Mouse (Mus musculus): ENCODE measurements around the gene Hyou1. TPM values are rescaled to one million over a fixed set of nuclear protein-coding genes. Genes with fewer than 3 reads are reported as not detected.
"Not testable (repeated sequence)": the region's sequence is repeated elsewhere in the genome, so short reads cannot be mapped to it uniquely, and the experiment has no call there.

The Hyou1 gene
- polyA plus RNA-seq, 1 experiment from 2014 or later = 31.0 TPM

GRCm38 (mm10) chr9:44391466-44391865 is 12.2 kb downstream of the Hyou1 start:
- Histone ChIP-seq H3K4me2 (replicated peaks) (no peak overlapping the region), H3K9me3 (no peaks in the 10 kb centered on the region), H3K4me3 (no peak overlapping the region), H3K36me3 (peaks cover 57% of the 10 kb centered on the region), H3K27ac (no peak overlapping the region), H3K9ac (no peak overlapping the region), H3K27me3 (replicated peaks) (no peaks in the 10 kb centered on the region), H3K4me1 (peaks cover 4% of the 10 kb centered on the region; the same call in 1 of the 2 replicates)
- 0 out of 2 replicates have a peak, but pooled peaks have one; percentile 25 for ATAC-seq (ENCODE audit: low FRiP score, low read depth)
- 41% methylated on average over 4 of the region's 4 CpGs for WGBS

- H3K27ac ChIP-seq = peak within 1 kb of the TSS; percentile 80; the same call in 1 of the 2 replicates
- peak; percentile 97 for ATAC-seq (ENCODE audit: low FRiP score, low read depth)
- H3K9me3 ChIP-seq = no peaks in the 10 kb centered on the region
- H3K4me3 ChIP-seq = peak within 1 kb of the TSS; percentile 70
- peak within 1 kb of the TSS; percentile 95 for H3K4me2 ChIP-seq (replicated peaks)
- under 1% methylated on average over 43 of the region's 43 CpGs for WGBS
- peaks cover 22% of the 10 kb centered on the region for H3K4me1 ChIP-seq
- peak within 1 kb of the TSS; percentile 83 for H3K9ac ChIP-seq
- H3K27me3 ChIP-seq (replicated peaks) = no peaks in the 10 kb centered on the region
- peaks cover 39% of the 10 kb centered on the region for H3K36me3 ChIP-seq
Measured at GRCm38 (mm10) chr9:44396684-44397411, 17.6 kb downstream of the Hyou1 start, which contains the start of gene Slc37a4. Gene Slc37a4, plus strand, starts transcription at chr9:44396852.

- H3K9me3 ChIP-seq = no peaks in the 10 kb centered on the region
- H3K9ac ChIP-seq = peak overlapping the region; percentile 83
- H3K4me3 ChIP-seq = peak overlapping the region; percentile 70
- no peak for ATAC-seq (ENCODE audit: low FRiP score, low read depth)
- 7% methylated on average over 4 of the region's 4 CpGs for WGBS
- H3K4me2 ChIP-seq (replicated peaks) = peak overlapping the region; percentile 95
- no peaks in the 10 kb centered on the region for H3K27me3 ChIP-seq (replicated peaks)
- H3K36me3 ChIP-seq = peaks cover 45% of the 10 kb centered on the region
- peaks cover 22% of the 10 kb centered on the region for H3K4me1 ChIP-seq
- H3K27ac ChIP-seq = peak overlapping the region; percentile 59; the same call in 1 of the 2 replicates
Measured at GRCm38 (mm10) chr9:44398087-44398486, 18.8 kb downstream of the Hyou1 start.

GRCm38 (mm10) chr9:44398551-44398950 is 19.3 kb downstream of the Hyou1 start:
- Histone ChIP-seq H3K27me3 (replicated peaks) (no peaks in the 10 kb centered on the region), H3K9me3 (no peaks in the 10 kb centered on the region), H3K4me3 (peak overlapping the region; percentile 70), H3K4me1 (peaks cover 22% of the 10 kb centered on the region), H3K27ac (peak overlapping the region; percentile 59; the same call in 1 of the 2 replicates), H3K36me3 (peaks cover 50% of the 10 kb centered on the region), H3K4me2 (replicated peaks) (peak overlapping the region; percentile 95), H3K9ac (peak overlapping the region; percentile 83)
- no peak for ATAC-seq (ENCODE audit: low FRiP score, low read depth)
- WGBS = 81% methylated on average over 9 of the region's 9 CpGs

GRCm38 (mm10) chr9:44399114-44399794 is 20.0 kb downstream of the Hyou1 start:
- Histone ChIP-seq H3K9me3 (no peaks in the 10 kb centered on the region), H3K4me3 (peak overlapping the region; percentile 70; the same call in 1 of the 2 replicates), H3K36me3 (peaks cover 57% of the 10 kb centered on the region), H3K27me3 (replicated peaks) (no peaks in the 10 kb centered on the region), H3K4me1 (peaks cover 22% of the 10 kb centered on the region), H3K9ac (0 out of 2 replicates have a peak overlapping the region, but pooled peaks have one; percentile 83), H3K27ac (no peak overlapping the region), H3K4me2 (replicated peaks) (peak overlapping the region; percentile 95)
- 85% methylated on average over 13 of the region's 13 CpGs for WGBS
- no peak for ATAC-seq (ENCODE audit: low FRiP score, low read depth)

GRCm38 (mm10) chr9:44399795-44400114 is 20.5 kb downstream of the Hyou1 start:
- 92% methylated on average over 6 of the region's 6 CpGs for WGBS
- peak overlapping the region; percentile 95; the same call in 1 of the 2 replicates for H3K4me2 ChIP-seq (replicated peaks)

GRCm38 (mm10) chr9:44401081-44401480 is 21.8 kb downstream of the Hyou1 start:
- no peak overlapping the region for H3K9ac ChIP-seq
- no peak overlapping the region for H3K4me2 ChIP-seq (replicated peaks)
- peaks cover 24% of the 10 kb centered on the region for H3K4me1 ChIP-seq
- ATAC-seq (ENCODE audit: low FRiP score, low read depth) = no peak
- 90% methylated on average over 4 of the region's 4 CpGs for WGBS
- peaks cover 66% of the 10 kb centered on the region for H3K36me3 ChIP-seq
- no peak overlapping the region; the same call in 1 of the 2 replicates for H3K4me3 ChIP-seq
- H3K27ac ChIP-seq = no peak overlapping the region
- H3K9me3 ChIP-seq = no peaks in the 10 kb centered on the region
- H3K27me3 ChIP-seq (replicated peaks) = no peaks in the 10 kb centered on the region

More at GRCm38 (mm10) chr9:44399795-44400114, 20.5 kb downstream of the Hyou1 start:
- Histone ChIP-seq H3K4me3 (no peak overlapping the region), H3K4me1 (peaks cover 22% of the 10 kb centered on the region), H3K9me3 (no peaks in the 10 kb centered on the region), H3K36me3 (peaks cover 62% of the 10 kb centered on the region), H3K27ac (no peak overlapping the region), H3K9ac (no peak overlapping the region), H3K27me3 (replicated peaks) (no peaks in the 10 kb centered on the region)
- no peak for ATAC-seq (ENCODE audit: low FRiP score, low read depth)

- 86% methylated on average over 3 of the region's 3 CpGs for WGBS
- no peaks in the 10 kb centered on the region for H3K27me3 ChIP-seq (replicated peaks)
- H3K9ac ChIP-seq = no peak overlapping the region
- H3K4me2 ChIP-seq (replicated peaks) = no peak overlapping the region
- no peaks in the 10 kb centered on the region for H3K9me3 ChIP-seq
- H3K4me3 ChIP-seq = no peak overlapping the region
- H3K27ac ChIP-seq = no peak overlapping the region
- ATAC-seq (ENCODE audit: low FRiP score, low read depth) = no peak
- H3K4me1 ChIP-seq = peaks cover 11% of the 10 kb centered on the region
- peaks cover 63% of the 10 kb centered on the region for H3K36me3 ChIP-seq
Measured at GRCm38 (mm10) chr9:44405011-44405410, 25.7 kb downstream of the Hyou1 start.

GRCm38 (mm10) chr9:44406906-44407751 is 27.8 kb downstream of the Hyou1 start, which contains the start of the genes Rps25 and Trappc4:
Gene Rps25, plus strand, starts transcription at chr9:44407139.
Gene Trappc4, minus strand, starts transcription at chr9:44407600.
- under 1% methylated on average over 51 of the region's 51 CpGs for WGBS
- peak; percentile 95 for ATAC-seq (ENCODE audit: low FRiP score, low read depth)
- Histone ChIP-seq H3K4me3 (peak within 1 kb of the TSS; percentile 72), H3K27ac (peak within 1 kb of the TSS; percentile 86), H3K9ac (peak within 1 kb of the TSS; percentile 73), H3K27me3 (replicated peaks) (no peaks in the 10 kb centered on the region), H3K4me2 (replicated peaks) (peak within 1 kb of the TSS; percentile 86), H3K9me3 (no peaks in the 10 kb centered on the region), H3K36me3 (peaks cover 63% of the 10 kb centered on the region), H3K4me1 (peaks cover 11% of the 10 kb centered on the region)

GRCm38 (mm10) chr9:44407752-44408097 is 28.4 kb downstream of the Hyou1 start:
- H3K9ac ChIP-seq = peak overlapping the region; percentile 73
- peak overlapping the region; percentile 72 for H3K4me3 ChIP-seq
- H3K4me1 ChIP-seq = peaks cover 11% of the 10 kb centered on the region
- no peaks in the 10 kb centered on the region for H3K9me3 ChIP-seq
- under 1% methylated on average over 24 of the region's 24 CpGs for WGBS
- no peak; the same call in 1 of the 2 replicates for ATAC-seq (ENCODE audit: low FRiP score, low read depth)
- H3K36me3 ChIP-seq = peaks cover 62% of the 10 kb centered on the region
- H3K27me3 ChIP-seq (replicated peaks) = no peaks in the 10 kb centered on the region
- peak overlapping the region; percentile 86 for H3K4me2 ChIP-seq (replicated peaks)
- H3K27ac ChIP-seq = peak overlapping the region; percentile 86; the same call in 1 of the 2 replicates

- Histone ChIP-seq H3K36me3 (peaks cover 61% of the 10 kb centered on the region), H3K4me3 (peak overlapping the region; percentile 72), H3K4me1 (peaks cover 11% of the 10 kb centered on the region), H3K4me2 (replicated peaks) (peak overlapping the region; percentile 86)
- H3K9ac ChIP-seq; H3K27me3 ChIP-seq (replicated peaks); ATAC-seq (ENCODE audit: low FRiP score, low read depth); H3K27ac ChIP-seq; H3K9me3 ChIP-seq: not testable (repeated sequence)
- WGBS = 83% methylated on average over 9 of the region's 9 CpGs
Measured at GRCm38 (mm10) chr9:44408693-44409092, 29.4 kb downstream of the Hyou1 start.

All from neural tube, embryonic 12.5 days (tissue).